Mouse (Mus musculus) urinary bladder, postnatal 0 days (tissue): ENCODE measurements around the gene Slc2a8. TPM values are rescaled to one million over a fixed set of nuclear protein-coding genes. Genes with fewer than 3 reads are reported as not detected.

ENCODE experiments used
- polyA plus RNA-seq: library from polyadenylated mRNA; unstranded; fragments of >200 nt; fragmentation: Nextera tagmentation; extraction: Ambion mirVana; gene quantifications from 2 replicates; pipeline ENCODE4 v1.2.1, GENCODE M21; 2015

Slc2a8 gene
- 12.2 and 13.6 TPM in 2 replicates for polyA plus RNA-seq

DNA sequence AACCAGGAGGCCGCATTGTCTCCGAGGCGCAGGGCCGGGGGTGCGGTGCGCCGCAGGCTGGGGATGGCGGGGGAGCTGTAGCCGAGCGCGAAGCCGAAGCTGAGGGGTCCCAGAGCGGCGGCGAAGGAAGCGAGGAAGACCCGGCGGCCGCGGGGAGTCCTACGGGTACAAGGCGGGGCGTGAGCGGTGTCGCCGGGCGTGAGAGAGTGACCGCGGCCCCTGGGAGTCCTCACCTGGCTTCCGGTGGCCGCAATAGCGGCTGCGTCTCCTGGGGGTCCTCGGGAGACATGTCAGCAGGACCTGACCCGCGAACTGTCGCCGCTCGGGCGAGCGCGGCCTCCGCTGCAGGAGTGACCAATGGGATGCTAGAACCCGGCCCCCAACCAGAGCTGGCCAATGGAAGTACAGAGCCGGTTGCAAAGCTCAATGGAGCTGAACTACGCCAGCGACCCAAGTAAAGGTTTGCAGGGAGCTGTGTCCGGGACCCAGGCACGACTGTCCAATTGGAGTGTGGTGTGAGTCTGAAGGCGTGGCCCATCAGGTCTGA, at the start of gene Slc2a8:
Gene Slc2a8 (minus strand): TSS at position 359 of the 547 bp plus-strand sequence.

DNA sequence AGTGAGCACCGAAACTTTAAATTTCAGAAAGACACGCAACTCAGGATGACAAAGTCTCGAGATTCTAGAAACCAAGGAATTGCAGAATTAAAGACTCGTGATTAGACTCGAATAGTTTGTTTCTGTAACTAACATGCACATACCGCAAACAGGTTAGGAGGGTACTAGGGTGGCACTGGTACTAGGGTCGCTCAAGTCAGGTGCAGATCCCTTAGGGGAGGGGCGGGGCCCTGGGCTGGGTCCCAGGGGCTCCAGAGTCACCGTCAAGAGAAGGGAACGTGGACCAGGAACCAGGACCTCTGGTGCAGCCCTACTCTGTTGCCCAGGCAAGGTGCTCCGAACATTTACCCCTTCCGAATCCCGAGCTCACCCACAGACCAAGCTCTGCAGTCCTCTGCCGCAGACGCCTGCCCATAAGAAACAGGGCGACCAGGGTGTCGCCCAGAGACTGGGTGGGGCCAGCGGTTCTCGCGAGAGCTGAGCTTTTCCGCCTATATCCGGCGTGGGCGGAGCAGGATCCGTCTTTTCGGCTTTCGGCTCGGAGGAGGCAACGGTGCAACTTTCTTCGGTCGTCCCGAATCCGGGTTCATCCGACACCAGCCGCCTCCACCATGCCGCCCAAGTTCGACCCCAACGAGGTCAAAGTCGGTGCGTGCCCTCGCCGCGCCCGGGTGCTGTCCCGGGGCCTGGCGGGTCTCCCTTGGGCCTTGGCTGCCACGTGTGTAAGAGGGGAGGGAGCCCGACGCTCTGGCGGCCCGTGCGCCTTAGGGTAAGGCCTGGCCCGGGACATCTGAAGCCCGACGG, 20.5 kb downstream of the Slc2a8 start, which contains the start of the genes Rpl12 and Lrsam1:
Gene Rpl12 (plus strand): TSS at position 368 of the 804 bp plus-strand sequence.
Gene Lrsam1 (minus strand): TSS at position 423 of the 804 bp plus-strand sequence.

Other genes starting within 250 kb of the Slc2a8 start
- gene 6330409D20Rik, start 241.1 kb downstream of the Slc2a8 start, polyA plus RNA-seq: not detected in 2 replicates
- gene Tor2a, start 224.8 kb downstream of the Slc2a8 start, polyA plus RNA-seq: 38.1 and 39.5 TPM in 2 replicates
- 0.06 TPM in 1 of 2 replicates, not detected in the other for gene Ttc16, start 206.4 kb downstream of the Slc2a8 start, polyA plus RNA-seq
- 6.1 and 7.4 TPM in 2 replicates for gene Ptrh1, start 206.3 kb downstream of the Slc2a8 start, polyA plus RNA-seq
- 1.4 and 2.1 TPM in 2 replicates for gene Cfap157, start 197.7 kb downstream of the Slc2a8 start, polyA plus RNA-seq
- 10.5 and 14.1 TPM in 2 replicates for gene Stxbp1, start 134.8 kb downstream of the Slc2a8 start, polyA plus RNA-seq
- 94.2 and 94.5 TPM in 2 replicates for gene Fam129b, start 106.0 kb downstream of the Slc2a8 start, polyA plus RNA-seq
- 120 and 126 TPM in 2 replicates for gene Rpl12, start 20.5 kb downstream of the Slc2a8 start, polyA plus RNA-seq
- gene Lrsam1, start 20.5 kb downstream of the Slc2a8 start, polyA plus RNA-seq: 5.2 and 6.7 TPM in 2 replicates
- 3.7 and 5.1 TPM in 2 replicates for gene Garnl3, start 149.6 kb upstream of the Slc2a8 start, polyA plus RNA-seq
- gene Angptl2, start 234.0 kb upstream of the Slc2a8 start, polyA plus RNA-seq: 39.0 and 46.0 TPM in 2 replicates